Mouse (Mus musculus) MEL (cell line): ENCODE measurements around the gene 9830107B12Rik.

Source experiments
- CTCF ChIP-seq, 3 experiments: IDR thresholded peaks in 2 of 3; conservative IDR thresholded peaks in 1 of 3; 2 replicates each; pipeline ENCODE4 v1.5.1; 2011 to 2012; ENCODE audit warnings: low read length in 3 of 3, low read depth in 2 of 3, mild to moderate bottlenecking in 2 of 3, improper control_type of control experiment in 1 of 3, inconsistent platforms in 1 of 3, mixed read lengths in 1 of 3, moderate library complexity in 1 of 3; ENCODE audit not compliant: control insufficient read depth in 1 of 3, insufficient read depth in 1 of 3, poor library complexity in 1 of 3, severe bottlenecking in 1 of 3
- KAT2A ChIP-seq: conservative IDR thresholded peaks from 2 replicates; pipeline ENCODE4 v1.6.1; 2012; ENCODE audit warnings: low read depth, low read length, improper control_type of control experiment, inconsistent platforms
- MAZ ChIP-seq: IDR thresholded peaks from 2 replicates; pipeline ENCODE4 v1.6.1; 2012; ENCODE audit warnings: low read depth, mild to moderate bottlenecking, inconsistent platforms, low read length, improper control_type of control experiment
- POLR2A ChIP-seq, 2 experiments: IDR thresholded peaks; 2 replicates each; pipeline ENCODE4 v1.6.1; 2011 to 2012; ENCODE audit warnings: low read length in 2 of 2, mild to moderate bottlenecking in 2 of 2, control low read depth in 1 of 2, improper control_type of control experiment in 1 of 2, low read depth in 1 of 2, moderate library complexity in 1 of 2; ENCODE audit not compliant: control insufficient read depth in 1 of 2, insufficient read depth in 1 of 2, poor library complexity in 1 of 2

- no peak for TF ChIP-seq CTCF (IDR thresholded peaks at IDR 0.05 in 2 of 3, conservative IDR thresholded peaks at IDR 0.05 in 1 of 3; ENCODE audit: control insufficient read depth in 1 of 3, insufficient read depth in 1 of 3, low read depth in 2 of 3, low read length in 3 of 3, poor library complexity in 1 of 3, severe bottlenecking in 1 of 3)
- no peak for TF ChIP-seq MAZ
- TF ChIP-seq POLR2A (IDR thresholded peaks at IDR 0.05; ENCODE audit: control insufficient read depth in 1 of 2, insufficient read depth in 1 of 2, low read depth in 1 of 2, low read length in 2 of 2, poor library complexity in 1 of 2), result no peak
- TF ChIP-seq KAT2A, result no peak
These were observed 46.8 kb downstream of the 9830107B12Rik start for GRCm38 (mm10) chr17:48099312-48099711.
